Mouse (Mus musculus) layer of hippocampus, adult 18-20 months (tissue): Measurements from ENCODE around the gene Slc6a19. TPM values are rescaled to one million over a fixed set of nuclear protein-coding genes. Genes with fewer than 3 reads are reported as not detected.
A peak's percentile ranks its signal among the peaks of the same experiment; 100 is the strongest.
"Not testable (repeated sequence)": the region's sequence is repeated elsewhere in the genome, so short reads cannot be mapped to it uniquely, and the experiment has no call there.

ENCODE experiments used
- DNase-seq, 2 experiments: peaks; one replicate each; pipeline ENCODE4 v3.0.0; 2022; ENCODE audit warnings: low spot score in 2 of 2
- total RNA-seq, 2 experiments: library from RNA; stranded (reverse); gene quantifications; 2 replicates each; pipeline ENCODE4 v1.2.3; 2021

The Slc6a19 gene
- total RNA-seq, 2 experiments from 2014 or later, result 0.17 TPM; not detected in 1

GRCm38 (mm10) chr13:73713204-73713603, 8.5 kb upstream of the Slc6a19 start:
- DNase-seq, result no peak

DNA sequence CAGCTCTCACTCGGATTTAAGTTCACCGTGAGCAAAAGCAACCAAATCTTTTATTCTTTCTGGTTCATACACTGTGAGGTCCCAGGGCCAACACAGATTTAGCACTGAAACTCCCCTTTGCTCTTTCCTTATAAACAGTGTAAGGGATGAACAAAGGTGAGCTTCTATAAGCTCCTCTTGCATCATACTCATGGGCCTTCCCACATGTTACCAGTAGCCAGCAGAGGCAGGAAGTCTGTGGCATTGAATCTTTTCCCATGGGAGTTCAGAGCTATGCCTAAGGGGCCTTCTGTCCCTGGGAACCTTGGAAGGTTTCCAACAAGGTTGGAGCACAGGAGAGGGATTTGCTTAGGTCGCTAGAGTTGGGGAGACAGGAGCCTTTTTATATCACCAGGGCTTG, 7.6 kb upstream of the Slc6a19 start:
- no peak for DNase-seq

GRCm38 (mm10) chr13:73711803-73712202, 7.1 kb upstream of the Slc6a19 start:
- DNase-seq, result no peak

DNA sequence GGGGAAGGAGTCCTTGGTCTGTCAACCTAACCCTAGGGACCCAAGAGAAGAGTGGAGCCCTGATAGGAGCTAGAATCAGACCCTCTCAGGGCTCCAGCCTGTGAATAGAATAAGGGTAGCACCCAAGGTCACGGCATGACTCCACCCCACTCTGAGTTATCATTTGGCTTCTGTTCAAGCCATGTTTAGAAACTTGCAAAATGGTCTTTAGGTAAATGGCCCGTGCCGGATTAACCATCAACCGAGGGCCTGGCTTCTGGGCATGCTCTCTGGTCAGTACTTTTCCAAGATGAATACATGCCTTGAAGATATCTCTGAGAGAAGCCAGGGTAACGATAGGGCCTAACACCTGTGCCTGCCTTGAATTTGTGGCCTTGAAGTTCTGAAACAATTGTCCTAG, 6.6 kb upstream of the Slc6a19 start:
- no peak for DNase-seq

- DNase-seq, result no peak
Measured at GRCm38 (mm10) chr13:73709491-73709890, 4.8 kb upstream of the Slc6a19 start.

DNA sequence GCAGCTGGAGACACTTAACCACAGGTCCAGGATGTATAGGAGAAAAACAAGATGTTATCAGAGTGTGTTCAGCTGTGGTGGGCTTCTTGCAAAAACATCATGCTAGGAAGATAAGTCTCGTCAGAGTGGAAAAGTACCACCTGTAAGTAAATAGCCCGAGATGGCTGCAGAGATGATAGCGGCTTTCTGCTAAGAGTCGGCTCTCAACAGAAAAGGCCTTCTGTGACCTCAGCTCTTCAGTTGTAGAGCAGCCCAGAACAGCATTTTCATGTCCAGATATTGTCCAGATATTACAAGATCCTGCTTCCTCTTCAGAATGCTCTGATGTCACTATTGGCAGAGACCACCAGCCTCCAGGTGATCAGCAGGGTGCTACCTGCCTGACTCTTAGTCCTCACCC, 1.2 kb downstream of the Slc6a19 start:
- DNase-seq, result not testable (repeated sequence)

DNA sequence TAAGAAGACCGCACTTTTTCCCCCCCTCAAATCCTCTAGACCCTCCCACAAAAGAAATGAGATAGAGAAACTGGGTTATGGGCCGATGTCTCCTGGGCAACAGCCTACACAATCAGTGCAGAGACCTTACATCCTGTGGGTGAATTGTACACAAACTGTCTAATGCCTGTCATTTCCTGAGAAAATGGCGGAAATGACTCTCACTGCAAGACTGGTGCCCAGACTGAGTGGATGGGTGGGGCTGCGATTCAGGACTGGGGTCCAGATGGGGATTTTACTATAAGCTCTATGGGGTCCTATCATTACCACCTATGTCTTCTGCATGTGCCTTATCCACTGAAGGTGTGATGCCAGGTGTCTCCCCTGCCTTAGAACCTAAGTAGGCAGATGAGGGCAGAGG, 1.9 kb downstream of the Slc6a19 start:
- DNase-seq, result no peak

DNA sequence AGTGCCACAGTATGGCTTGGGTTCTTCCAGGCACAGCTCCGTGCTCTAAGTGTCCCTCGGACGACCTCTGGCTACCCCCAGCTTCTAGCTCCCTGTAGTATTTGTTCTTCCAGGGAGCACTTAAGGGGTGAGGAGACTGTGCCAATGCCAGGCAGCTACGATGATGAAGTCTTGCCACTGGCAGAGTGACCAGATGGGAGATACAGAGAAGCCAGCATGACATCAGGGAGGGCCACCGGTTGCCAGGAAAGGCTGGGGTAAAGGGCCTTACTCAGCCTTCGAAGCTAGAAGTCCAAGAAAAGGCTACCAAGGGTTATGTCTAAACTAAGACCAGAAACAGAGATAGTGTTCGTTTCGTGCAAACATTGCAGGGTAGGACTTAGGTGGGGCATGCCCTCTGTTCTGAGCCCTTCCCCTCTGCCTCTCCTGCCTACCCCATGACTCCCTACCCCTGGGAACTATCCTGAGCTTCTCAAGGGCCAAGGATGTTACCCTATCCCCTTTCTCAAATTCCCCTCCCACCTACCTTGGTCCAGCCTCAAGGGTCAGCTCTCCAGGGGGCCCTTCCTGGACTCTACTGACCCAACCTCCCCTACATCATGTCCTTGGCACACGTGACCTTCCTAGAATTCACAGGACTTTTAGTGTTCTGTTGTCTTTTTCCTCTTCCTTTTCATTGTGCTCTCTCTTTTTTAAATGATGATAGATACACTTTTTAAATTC, 3.3 kb downstream of the Slc6a19 start:
- no peak for DNase-seq

DNA sequence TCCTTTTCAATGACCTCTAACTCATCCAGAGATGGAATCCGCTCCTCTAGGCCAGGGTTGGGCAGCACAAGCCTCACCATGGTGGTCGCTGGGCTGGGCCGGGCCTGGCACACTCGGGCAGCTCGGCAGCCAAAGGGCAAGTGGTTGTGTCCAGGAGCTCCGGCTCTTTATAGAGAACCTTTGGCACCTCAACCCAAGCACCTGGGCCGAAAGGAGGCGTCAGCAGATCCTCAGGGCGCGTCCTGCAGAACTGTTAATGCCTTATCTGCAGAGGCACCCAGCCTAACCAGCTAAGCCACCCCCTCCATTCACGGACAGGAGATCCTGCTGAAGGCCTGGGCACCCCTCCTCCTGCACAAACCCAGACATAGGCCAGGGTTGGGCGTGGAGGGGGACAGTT, 4.1 kb downstream of the Slc6a19 start:
- DNase-seq, result no peak

DNA sequence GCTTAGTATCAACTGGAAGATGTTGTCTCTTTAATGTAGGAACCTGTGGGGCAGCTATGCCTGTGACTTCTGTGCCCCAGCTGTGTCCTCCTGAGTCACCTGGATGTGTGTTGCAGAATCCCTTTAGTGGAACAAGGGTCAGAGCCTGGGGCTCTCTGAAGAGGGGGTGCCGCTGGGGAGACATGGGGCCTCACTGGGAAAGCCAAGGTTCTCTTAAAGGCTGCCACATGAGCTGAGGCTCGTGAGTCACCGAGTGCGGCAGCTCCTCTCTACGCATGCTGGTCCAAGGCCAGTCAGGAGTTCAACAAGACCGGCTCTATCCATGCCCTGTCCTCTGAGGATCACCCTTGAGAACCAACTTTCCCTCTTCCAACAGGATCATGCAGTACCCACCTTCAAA, 5.0 kb downstream of the Slc6a19 start:
- no peak for DNase-seq

DNA sequence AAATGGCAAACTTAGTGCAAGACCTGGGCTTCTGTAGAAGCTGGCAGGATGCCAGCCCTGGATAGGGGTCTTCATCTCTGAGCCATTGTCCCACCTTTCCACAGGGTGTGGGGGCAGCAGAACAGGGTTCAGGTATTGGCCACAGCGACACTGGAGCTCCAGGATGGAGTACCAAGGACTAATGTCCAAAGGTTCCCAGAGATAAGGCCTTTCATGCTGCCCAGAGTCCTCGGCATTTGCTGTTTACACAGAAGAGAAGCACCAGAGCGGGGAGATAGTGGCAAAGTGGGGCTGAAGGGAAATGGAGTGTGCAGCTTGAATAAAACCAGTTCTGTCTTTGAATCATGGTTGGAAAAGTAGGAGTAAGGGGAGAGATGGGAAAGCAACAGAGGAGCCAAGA, 8.1 kb downstream of the Slc6a19 start:
- no peak for DNase-seq

GRCm38 (mm10) chr13:73694972-73695371, 9.7 kb downstream of the Slc6a19 start:
- no peak for DNase-seq

DNA sequence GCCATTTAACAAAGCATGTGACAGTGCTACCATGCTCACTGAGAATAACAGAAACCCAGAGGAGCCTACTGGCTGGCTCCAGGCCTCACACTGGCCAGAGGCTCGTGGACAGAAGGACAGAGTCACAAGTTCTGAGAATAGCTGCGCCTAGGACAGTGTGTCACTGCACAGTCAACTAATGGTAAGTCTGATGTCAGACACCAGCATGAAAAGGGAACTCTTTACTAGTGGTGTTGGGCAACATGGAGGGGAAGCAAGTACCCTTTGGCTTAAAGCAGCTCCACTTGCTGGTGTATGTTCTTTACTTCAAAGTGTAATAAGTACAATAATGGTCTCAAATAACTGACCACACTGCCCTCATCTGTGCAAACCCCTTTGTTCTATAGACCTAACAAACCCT, 11.3 kb downstream of the Slc6a19 start:
- no peak for DNase-seq

- peak; percentile 21 to 65 for DNase-seq
Measured at GRCm38 (mm10) chr13:73692249-73692868, 12.3 kb downstream of the Slc6a19 start.

DNA sequence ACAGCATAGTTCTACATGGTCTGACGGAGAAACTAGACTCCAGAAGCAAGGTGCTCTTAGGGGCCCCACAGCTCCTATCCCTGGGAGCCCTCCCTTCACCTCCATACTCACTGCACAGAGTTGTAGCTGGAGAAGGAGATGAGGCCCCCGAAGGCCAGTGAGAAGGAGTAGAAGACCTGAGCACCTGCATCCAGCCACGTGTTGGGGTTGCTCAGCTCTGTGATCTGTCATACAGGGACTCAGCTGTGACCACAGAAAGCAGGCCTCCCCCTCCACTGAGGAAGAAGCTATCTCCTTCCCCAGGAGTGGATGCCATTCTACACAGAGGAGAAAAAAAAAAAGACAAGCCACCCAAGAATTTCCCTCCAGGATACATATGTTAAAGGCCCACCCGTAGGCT, 15.7 kb downstream of the Slc6a19 start:
- DNase-seq, result no peak

DNA sequence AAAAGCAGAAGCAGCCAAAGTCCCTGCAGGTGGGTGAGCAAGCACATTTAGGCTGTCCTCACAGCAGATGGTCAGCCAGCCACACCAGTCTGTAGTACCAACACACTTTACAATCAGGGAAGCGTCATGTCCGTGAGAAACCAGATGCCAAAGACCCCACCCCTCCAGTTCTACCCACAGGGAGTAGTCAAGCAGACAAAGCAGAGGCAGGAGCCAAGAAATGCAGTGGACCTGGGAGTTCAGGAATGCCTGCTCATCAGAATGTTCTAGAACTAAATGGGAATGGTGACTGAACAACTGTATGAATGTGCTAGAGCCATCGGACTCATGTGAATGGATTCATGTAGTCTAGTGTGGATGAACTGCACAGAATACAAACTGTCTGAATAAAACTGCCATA, 17.1 kb downstream of the Slc6a19 start:
- no peak for DNase-seq

DNA sequence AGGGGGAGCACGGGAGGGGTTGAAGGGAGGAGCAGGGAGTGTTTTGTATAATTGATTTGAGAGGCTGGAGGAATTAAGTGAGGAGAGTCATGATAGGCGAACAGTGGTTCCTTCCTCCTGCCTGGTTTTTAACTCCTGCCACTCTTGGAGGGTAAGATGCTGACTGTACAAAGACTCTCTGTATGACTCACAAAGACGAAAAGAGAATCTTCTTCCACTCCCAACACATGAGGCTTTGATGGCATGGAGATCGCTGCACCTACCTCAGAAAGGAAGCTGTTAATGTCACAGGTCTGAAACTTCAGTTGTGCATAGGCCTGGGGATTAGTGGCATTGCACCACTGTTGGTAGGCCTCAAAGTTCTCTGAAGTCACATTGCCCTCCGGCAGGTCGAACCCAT, 19.2 kb downstream of the Slc6a19 start:
- no peak for DNase-seq

DNA sequence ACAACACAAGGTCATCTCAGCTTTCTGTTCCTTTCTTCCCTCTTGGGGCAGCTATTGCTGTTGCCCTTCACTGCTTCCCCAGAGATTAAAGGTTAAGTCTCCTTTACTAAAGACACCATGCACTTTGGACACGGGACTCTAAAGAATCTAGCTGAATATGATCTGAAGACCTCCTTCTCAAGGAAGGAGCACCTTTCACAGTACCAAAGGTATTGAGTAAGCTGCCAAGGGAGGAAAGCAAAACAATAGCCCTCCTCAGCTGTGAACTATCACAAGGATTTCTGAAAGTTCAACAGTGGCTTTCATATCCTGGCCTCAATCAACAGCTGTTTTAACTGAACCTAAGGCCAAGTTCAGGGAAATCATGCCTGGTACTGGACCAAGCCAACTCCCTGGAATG, 20.3 kb downstream of the Slc6a19 start:
- no peak for DNase-seq

DNA sequence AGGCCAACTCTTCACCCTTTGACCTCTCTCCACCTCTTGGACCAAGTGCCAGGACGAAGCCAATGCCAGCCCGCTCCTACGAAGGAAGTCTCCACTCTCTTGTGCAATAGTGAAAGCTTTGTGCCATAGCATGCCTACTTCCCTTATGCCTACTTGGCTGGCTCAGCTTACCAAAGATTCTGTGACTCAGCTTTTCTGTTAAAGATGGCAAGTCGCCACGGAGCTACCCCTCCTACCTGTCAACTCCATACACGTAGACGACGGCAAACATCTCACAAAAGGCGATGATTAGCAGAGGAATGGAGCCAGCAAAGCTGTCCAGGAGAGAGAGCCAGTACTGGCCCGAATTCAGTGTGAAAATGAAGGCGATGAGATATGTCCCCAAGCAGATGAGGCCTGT, 21.0 kb downstream of the Slc6a19 start:
- peak; percentile 42 to 46 for DNase-seq

- no peak for DNase-seq
Measured at GRCm38 (mm10) chr13:73682226-73682625, 22.4 kb downstream of the Slc6a19 start.

- DNase-seq, result no peak
Measured at GRCm38 (mm10) chr13:73680394-73680793, 24.3 kb downstream of the Slc6a19 start.

DNA sequence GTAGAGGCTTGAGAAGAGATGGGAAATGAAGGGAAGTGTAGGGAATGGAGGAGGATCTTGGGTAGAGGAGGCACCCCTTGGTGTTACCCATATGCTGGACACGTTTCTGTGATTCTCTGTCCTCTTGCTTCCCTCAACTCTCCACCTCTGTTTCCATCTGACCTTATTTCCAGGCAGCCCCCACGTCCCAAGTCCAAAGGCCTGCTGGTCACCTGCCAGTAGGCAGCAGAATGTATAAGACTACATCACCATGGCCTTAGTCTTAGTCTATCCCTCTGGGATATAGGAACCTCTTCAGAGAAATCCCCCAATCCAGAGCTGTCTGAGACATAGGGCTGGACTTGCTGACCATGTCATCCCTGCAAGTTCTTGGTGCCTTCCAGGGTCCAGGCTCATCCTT, 25.4 kb downstream of the Slc6a19 start:
- DNase-seq, result no peak

DNA sequence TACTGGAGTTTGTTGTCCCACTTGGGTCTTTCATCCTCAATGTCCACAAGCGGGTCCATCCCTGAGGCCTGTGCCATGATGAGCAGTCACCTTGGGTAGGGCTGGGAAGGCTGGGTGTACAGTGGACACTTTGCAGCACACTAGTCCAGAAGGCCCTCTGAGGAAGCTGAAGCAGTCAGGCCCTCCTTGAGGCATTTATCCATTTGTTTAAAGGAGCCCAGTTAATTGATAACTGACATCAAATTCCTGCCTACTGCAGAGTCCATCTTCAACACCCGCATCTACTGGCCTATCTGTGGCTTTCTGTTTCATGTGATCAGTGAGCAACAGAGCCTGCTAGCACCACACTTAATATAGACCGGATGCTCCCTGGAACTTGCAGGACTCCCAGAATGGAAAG, 26.8 kb downstream of the Slc6a19 start, which contains the start of gene Slc6a18:
Gene Slc6a18, minus strand, starts transcription at position 171 of the 400 bp plus-strand sequence.
- DNase-seq, result no peak
